Mouse (Mus musculus) gastrocnemius, postnatal 10 days (tissue): Measurements from ENCODE around the gene Patz1. TPM values are rescaled to one million over a fixed set of nuclear protein-coding genes. Genes with fewer than 3 reads are reported as not detected.

ENCODE experiments used
- DNase-seq: peaks from one replicate; pipeline ENCODE4 v3.0.0; 2021; ENCODE audit warnings: mixed read lengths
- total RNA-seq, 2 experiments: library from RNA; stranded (reverse); gene quantifications; 2 replicates each; pipeline ENCODE4 v1.2.3; 2021

The Patz1 gene
- total RNA-seq, 2 experiments from 2014 or later, result 19.5 to 21.0 TPM

GRCm38 (mm10) chr11:3292062-3292421 lies 3.4 kb downstream of the Patz1 start:
- DNase-seq, result peak; percentile 50

GRCm38 (mm10) chr11:3292711-3293249 lies 4.1 kb downstream of the Patz1 start:
- DNase-seq, result no peak

- DNase-seq, result no peak
Measured at GRCm38 (mm10) chr11:3293361-3293760, 4.7 kb downstream of the Patz1 start.

- DNase-seq, result no peak
Measured at GRCm38 (mm10) chr11:3294641-3295040, 6.0 kb downstream of the Patz1 start.

DNA sequence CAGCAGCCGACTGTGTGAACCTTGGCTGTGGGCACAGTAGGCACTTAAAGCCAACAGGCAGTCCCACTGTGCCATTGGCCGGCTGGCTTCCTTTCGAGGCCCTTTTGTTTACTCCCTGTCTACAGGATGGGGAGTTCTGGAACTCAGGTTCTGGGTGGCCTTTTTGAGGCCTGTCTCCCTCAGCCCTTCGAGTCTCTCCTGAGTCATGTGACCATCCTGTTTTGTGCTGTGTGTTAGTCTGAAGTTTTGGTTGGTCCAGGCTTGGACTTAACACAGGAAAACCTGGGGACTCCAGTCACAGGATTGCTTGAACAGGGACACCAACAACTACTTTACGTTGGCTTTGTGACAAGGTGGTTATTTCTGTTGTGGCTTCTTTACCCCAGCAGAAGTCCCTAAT lies 7.4 kb downstream of the Patz1 start:
- no peak for DNase-seq

DNA sequence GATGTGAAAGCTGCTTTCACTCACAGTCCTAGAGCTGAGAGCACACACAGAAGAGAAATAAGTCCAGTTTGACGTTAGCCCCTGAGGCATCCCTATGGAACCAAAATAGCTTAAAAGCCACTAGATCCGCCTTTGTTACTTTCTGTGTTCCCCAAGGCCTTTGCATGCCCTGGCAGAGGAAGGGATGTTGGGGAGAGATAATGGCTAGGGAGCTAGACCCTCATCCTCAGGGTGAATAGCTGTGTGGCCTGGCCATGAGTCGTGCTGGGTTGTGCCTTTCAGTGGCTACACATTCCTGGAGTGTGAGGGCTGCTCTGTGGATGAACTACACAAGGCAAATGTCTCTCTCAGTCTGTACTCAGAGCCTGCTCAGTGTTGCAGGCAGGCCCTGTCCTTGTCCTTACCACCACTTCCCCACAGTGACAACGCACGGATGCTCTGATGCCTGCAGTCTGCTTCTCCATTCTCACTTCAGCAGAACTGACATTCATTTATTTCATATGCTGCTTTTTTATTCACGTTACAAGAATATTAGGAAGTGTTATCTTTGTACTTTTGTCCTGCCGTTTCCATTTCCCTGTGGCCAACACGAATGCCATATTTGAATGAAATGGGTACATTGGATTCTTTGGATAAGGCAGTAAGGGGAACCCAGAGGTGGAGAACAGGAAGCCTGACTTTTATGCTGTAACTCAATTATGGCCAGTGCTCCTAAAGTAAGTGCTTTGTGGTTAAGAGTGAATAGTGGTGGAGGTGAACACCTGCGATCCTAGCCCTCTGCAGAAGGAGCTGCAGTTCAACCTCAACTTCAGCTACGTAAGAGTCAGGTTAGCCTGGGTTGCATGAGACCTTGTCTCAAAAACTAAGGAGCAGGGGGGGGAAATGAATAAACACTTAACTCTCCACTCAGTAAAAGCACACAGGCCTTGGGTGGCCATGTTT lies 9.5 kb downstream of the Patz1 start:
- no peak for DNase-seq

GRCm38 (mm10) chr11:3298813-3299185 lies 10.1 kb downstream of the Patz1 start:
- DNase-seq, result no peak

GRCm38 (mm10) chr11:3301075-3301474 lies 12.4 kb downstream of the Patz1 start:
- DNase-seq, result no peak

- no peak for DNase-seq
Measured at GRCm38 (mm10) chr11:3302385-3302784, 13.7 kb downstream of the Patz1 start.

DNA sequence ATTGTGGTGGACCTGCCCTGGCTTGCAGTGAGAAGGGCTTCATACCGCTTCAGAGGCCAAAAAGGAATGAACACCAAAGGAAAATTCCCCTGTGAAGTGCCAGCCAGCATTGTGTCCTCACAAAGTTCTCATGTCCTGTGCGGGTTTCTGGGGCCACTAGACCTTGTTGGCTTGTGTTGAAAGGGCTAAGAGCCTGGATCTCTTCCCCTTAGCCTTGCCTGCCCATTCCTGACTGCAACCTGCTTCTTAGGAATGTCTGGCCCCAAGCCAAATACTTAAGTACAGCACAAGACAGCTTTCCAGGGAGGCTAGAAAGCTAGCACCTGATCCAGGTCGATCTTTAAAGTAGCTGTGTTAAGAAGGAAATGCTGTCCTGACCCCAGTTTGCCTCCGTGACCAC lies 14.1 kb downstream of the Patz1 start:
- DNase-seq, result no peak

- DNase-seq, result no peak
Measured at GRCm38 (mm10) chr11:3305821-3306220, 17.1 kb downstream of the Patz1 start.

DNA sequence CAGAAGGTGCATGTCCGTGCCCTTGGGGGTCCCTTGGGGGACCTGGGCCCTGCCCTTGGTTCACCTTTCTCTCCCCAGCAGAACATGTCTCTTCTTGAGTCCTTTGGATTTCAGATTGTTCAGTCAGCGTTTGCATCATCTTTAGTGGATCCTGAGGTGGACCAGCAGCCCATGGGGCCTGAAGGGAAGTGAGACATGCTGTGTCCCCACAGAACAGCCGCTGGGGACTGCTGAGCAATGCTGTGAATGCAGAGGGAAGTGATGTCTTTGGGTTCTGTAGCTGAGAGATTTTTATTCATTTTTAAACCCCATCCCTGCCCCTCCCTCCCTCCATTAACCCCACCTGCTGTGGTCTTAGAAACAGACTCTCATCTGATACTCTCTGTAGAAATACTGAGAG lies 19.2 kb downstream of the Patz1 start:
- no peak for DNase-seq

DNA sequence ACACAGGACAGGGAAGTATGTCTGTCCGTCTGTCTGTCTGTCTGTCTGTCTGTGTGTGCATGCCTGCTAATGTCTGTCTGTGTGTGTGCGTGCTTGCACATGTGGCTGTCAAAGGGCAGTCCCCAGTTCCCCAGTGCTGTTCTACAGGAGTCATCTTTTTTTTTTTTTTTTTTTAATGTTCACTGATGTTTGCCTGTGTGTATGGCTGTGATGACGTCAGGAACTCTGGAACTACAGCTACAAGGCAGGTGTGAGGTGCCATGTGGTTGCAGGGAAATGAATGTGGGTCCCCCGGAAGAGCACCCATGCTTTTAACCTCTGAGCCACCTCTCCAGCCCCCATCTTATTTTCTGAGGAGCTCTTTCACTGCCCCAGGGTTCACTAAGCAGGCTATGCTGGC lies 21.2 kb downstream of the Patz1 start:
- DNase-seq, result no peak

GRCm38 (mm10) chr11:3310789-3311585 lies 22.3 kb downstream of the Patz1 start:
- no peak for DNase-seq

GRCm38 (mm10) chr11:3311586-3312347 lies 23.1 kb downstream of the Patz1 start:
- no peak for DNase-seq

GRCm38 (mm10) chr11:3313294-3313693 lies 24.6 kb downstream of the Patz1 start:
- DNase-seq, result no peak

DNA sequence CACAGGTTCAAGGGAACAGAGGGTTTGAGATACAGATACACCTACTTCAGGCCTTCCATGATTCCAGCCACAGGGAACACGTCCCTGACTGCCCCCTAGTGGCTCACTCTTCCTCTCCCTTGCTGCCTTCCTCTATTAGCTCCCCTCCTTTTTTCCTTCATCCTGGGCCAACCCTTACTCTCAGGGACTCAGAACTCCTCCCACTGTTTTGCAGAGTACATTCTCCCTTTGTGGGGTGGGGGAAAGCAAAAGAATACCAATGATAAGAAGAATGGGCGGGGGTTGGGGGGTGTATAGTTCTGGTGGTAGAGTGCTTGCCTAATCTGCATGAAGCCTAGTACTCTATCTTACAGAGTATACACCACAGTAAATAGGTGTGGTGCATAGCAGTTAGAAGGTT lies 25.5 kb downstream of the Patz1 start:
- peak; percentile 72 for DNase-seq

GRCm38 (mm10) chr11:3318286-3318685 lies 29.6 kb downstream of the Patz1 start:
- no peak for DNase-seq

- DNase-seq, result no peak
Measured at GRCm38 (mm10) chr11:3328271-3328670, 39.6 kb downstream of the Patz1 start.

GRCm38 (mm10) chr11:3328806-3329775 lies 40.4 kb downstream of the Patz1 start:
- DNase-seq, result no peak

DNA sequence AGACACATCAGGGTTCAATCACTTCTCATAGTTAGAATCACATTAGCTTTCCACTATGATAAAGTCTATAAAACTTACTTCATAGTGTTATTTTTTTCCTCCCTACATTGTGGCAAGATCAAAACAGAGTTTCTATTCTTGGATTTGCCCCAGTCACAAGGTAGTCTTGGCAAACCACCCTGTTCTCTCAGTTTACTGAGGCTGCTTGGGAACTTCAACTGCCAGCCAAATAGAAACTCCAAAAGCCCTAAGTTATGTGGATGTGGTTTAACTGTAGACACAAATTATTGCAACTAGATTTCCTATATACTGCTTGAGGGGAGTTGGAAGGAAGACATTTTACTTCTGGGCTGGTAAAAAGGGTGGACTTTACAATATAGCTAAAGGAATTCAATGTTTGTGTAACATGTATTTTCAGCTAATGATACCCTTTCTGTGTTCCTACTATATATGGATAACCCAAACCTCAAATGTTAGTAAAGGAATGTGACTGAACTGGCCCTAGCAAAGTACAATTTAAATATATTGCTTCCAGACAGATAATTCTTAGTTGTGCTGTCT lies 41.3 kb downstream of the Patz1 start, which contains the start of gene Pik3ip1:
Gene Pik3ip1 (plus strand): TSS at position 511 of the 561 bp plus-strand sequence.
- no peak for DNase-seq
